Mouse (Mus musculus): ENCODE data around the gene Stard13.

Stard13 gene

GRCm38 (mm10) chr5:151020031-151020820 lies 213.4 kb downstream of the Stard13 start:
- no peak for DNase-seq (ENCODE audit: low read depth, low spot score)

- no peak for DNase-seq (ENCODE audit: low read depth, low spot score)
Observed at GRCm38 (mm10) chr5:151018959-151019358, 214.7 kb downstream of the Stard13 start.

DNA sequence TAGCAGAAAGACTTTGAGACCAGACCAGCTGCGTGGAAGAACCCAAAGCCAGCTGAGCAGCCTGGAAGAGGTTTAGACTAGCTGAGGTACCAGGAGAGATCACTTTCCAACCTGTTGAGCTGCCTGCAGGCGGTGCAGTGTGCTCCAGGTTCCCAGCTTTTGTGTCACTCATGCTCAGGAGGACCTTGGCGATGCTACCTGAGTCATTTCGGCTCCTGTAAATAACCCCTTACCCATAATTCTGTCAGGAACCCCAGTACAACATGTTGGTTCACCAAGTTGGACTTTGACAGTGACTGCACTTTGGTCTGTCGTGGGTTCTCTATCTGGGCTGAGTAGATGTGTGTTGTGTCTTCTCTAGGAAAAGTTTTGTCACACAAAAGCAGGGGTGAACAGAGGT lies 215.2 kb downstream of the Stard13 start:
- DNase-seq (ENCODE audit: low read depth, low spot score) = no peak

DNA sequence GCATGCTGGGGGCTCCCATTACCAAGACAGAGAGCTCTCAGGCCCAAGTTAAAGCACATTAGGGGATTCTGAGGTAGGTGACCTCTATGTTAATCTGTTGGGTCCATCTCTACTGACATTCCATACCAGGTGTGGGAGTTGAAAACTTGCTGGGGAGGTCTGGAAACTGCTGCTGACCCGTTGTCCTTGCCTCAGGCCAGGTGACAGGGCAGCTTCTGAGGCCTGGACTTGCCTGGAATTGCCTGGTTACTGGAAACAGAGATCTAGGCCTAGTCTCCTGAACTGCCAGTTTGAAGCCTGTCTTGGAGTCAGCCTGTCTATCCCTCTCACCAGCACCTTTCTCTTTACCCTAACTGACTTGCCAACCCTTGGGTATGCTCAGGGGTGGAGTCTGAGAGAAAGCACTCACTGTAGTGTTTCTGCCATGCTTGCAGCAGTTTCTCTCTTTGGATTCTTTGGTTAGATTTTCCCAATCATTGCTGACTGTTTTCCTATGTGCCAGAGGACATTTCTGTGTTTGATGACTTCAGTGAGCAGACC lies 229.3 kb downstream of the Stard13 start:
- DNase-seq (ENCODE audit: low read depth, low spot score) = no peak

GRCm38 (mm10) chr5:151002051-151002450 lies 231.6 kb downstream of the Stard13 start:
- no peak for DNase-seq (ENCODE audit: low read depth, low spot score)

GRCm38 (mm10) chr5:151001111-151001510 lies 232.5 kb downstream of the Stard13 start:
- no peak for DNase-seq (ENCODE audit: low read depth, low spot score)

DNA sequence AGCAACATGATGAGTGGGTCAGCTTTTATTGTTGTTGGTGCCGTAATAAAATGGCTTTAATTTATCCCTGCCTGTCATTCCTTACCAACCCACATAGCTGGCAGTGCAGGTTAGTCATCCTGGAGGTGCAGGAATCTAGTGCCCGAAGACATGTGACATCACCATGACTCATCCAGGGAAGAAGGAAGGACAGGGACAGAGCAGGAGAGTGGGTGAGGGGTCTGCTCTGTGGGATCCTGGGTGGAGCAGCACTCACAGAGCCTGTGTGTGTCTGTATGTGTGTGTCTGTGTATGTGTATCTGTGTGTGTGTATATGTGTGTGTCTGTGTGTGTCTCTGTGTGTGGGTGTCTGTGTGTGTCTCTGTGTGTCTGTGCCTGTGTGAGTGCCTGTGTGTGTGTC lies 237.1 kb downstream of the Stard13 start:
- DNase-seq (ENCODE audit: low read depth, low spot score) = no peak

- DNase-seq (ENCODE audit: low read depth, low spot score) = no peak
Observed at GRCm38 (mm10) chr5:150994096-150994495, 239.5 kb downstream of the Stard13 start.

All from embryo, embryonic 11.5 days (tissue).